In genomic region chr1:86509410-86509809, GRCm38 (mm10) we compare ENCODE assay signal across 7 mouse cellular contexts. TPM values are rescaled to one million over a fixed set of nuclear protein-coding genes. Genes with fewer than 3 reads are reported as not detected.
DNase-seq lines count a peak whose midpoint lies in the region; ATAC-seq lines count a peak whose summit lies in the region.

No protein-coding gene starts in this region.

- no peaks in the 10 kb centered on the region for H3K9me3 ChIP-seq in hindbrain, embryonic 13.5 days

- H3K4me1 ChIP-seq in hindbrain, embryonic 13.5 days (replicated peaks), result peaks cover 43% of the 10 kb centered on the region

- H3K4me3 ChIP-seq in hindbrain, embryonic 13.5 days, result no peak overlapping the region

- H3K36me3 ChIP-seq in hindbrain, embryonic 13.5 days, result no peaks in the 10 kb centered on the region

- peak overlapping the region; percentile 70 for H3K27ac ChIP-seq in hindbrain, embryonic 13.5 days

- peak; percentile 60 for ATAC-seq in frontal cortex, adult (ENCODE audit: low TSS enrichment)
- peak; percentile 6; the same call in 1 of the 2 replicates for ATAC-seq in hindbrain, embryonic 13.5 days (ENCODE audit: low FRiP score)

- WGBS in hindbrain, embryonic 13.5 days, result 5% methylated on average over 7 of the region's 7 CpGs

- H3K4me2 ChIP-seq in hindbrain, embryonic 13.5 days, result no peak overlapping the region

- H3K27me3 ChIP-seq in hindbrain, embryonic 13.5 days, result no peaks in the 10 kb centered on the region

- H3K9ac ChIP-seq in hindbrain, embryonic 13.5 days, result no peak overlapping the region

- DNase-seq in NIH3T3 (ENCODE audit: low read depth), result peak; percentile 92
- peak; percentile 80 for DNase-seq in c-Kit-positive CD71-positive TER-119-positive erythroid progenitor cells, embryonic 14.5 days (ENCODE audit: low spot score)
- peak; percentile 82 for DNase-seq in layer of hippocampus, postnatal 36 days
- peak; percentile 95 for DNase-seq in lung, postnatal 36 days
- DNase-seq in right cerebral cortex, postnatal 4 days, result peak; percentile 73

RNA-seq across cellular contexts. Expression of gene Ptma, which starts 17.1 kb away (rescaled TPM):
- 2,123 and 2,193 TPM in 2 replicates for polyA plus RNA-seq in hindbrain, embryonic 13.5 days (2015; fragmentation: Nextera tagmentation; extraction: Ambion mirVana)
- 100 to 1,000 TPM; 507 to 508 TPM for total RNA-seq in layer of hippocampus, postnatal 36 days (2021)
